Mouse (Mus musculus) ES-E14 (cell line): ENCODE measurements around the gene Sult5a1.

Source experiments
- CHD2 ChIP-seq: IDR thresholded peaks from 2 replicates; pipeline ENCODE4 v1.6.1; 2014; ENCODE audit warnings: mild to moderate bottlenecking, low read depth, low read length, inconsistent platforms
- HCFC1 ChIP-seq: IDR thresholded peaks from 2 replicates; pipeline ENCODE4 v1.6.1; 2012; ENCODE audit warnings: low read length, inconsistent platforms, borderline replicate concordance; ENCODE audit not compliant: insufficient read depth
- MAFK ChIP-seq: IDR thresholded peaks from 2 replicates; pipeline ENCODE4 v1.6.1; 2014; ENCODE audit warnings: mild to moderate bottlenecking, low read depth, low read length, inconsistent platforms; ENCODE audit not compliant: insufficient read depth
- ZC3H11A ChIP-seq: IDR thresholded peaks from 2 replicates; pipeline ENCODE4 v1.6.1; 2012; ENCODE audit warnings: low read depth, mild to moderate bottlenecking, inconsistent platforms, low read length, borderline replicate concordance
- ZNF384 ChIP-seq: IDR thresholded peaks from 2 replicates; pipeline ENCODE4 v1.6.1; 2012; ENCODE audit warnings: low read depth, low read length, inconsistent platforms

DNA sequence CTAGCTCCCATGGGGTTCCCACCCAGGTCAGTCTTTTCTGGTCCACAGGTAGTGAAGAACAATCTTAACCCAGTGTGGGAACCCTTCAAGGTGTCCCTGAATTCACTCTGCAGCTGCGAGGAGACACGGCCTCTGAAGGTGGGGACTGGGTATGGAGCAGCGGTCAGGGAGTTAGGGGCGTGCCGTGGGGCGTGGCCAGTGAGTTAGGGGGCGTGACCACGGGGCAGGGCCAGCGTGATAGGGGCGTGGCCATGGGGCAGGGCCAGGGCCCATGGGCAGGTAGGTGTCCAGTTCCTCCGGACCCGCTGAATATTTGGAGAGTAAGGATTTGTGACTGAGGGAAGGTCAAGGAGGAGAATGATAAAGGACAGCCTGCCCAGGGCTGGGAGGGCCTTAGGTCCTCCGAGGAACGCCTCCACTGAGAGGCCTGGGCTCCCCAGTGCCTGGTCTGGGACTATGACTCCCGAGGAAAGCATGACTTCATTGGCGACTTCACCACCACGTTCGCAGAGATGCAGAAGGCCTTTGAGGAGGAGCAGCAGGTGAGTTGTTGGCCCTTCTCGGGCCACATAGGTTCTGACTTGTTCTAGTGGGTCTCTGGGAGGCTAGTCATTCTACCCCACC, 31.8 kb downstream of the Sult5a1 start:
- TF ChIP-seq MAFK (no peak), ZC3H11A (no peak), HCFC1 (no peak), CHD2 (no peak), ZNF384 (no peak)
